Mouse (Mus musculus) neutrophil, adult 59 days (primary cell): ENCODE results near the gene Tstd3. TPM values are rescaled to one million over a fixed set of nuclear protein-coding genes. Genes with fewer than 3 reads are reported as not detected.

Experiments used
- total RNA-seq, 2 experiments: library from RNA; stranded (reverse); gene quantifications; 1 replicate in 1 of 2; 2 replicates in 1 of 2; pipeline ENCODE4 v1.2.4; 2023

Gene Tstd3
- total RNA-seq: 1 to 10 TPM; 7.1 to 9.9 TPM

GRCm38 (mm10) chr4:21766863-21767304 is at the start of gene Tstd3, which contains the start of gene Usp45:
Gene Tstd3, minus strand, starts transcription at chr4:21767212.
Gene Usp45, plus strand, starts transcription at chr4:21767156.

GRCm38 (mm10) chr4:21727615-21728165 is 39.3 kb downstream of the Tstd3 start, which contains the start of gene Ccnc:
Gene Ccnc, plus strand, starts transcription at chr4:21727701.

Other genes with a start within 250 kb of the Tstd3 start
- gene Prdm13, start 81.2 kb downstream of the Tstd3 start, total RNA-seq: not detected
- 10 to 100 TPM; 19.7 to 26.0 TPM for gene Ccnc, start 39.5 kb downstream of the Tstd3 start, total RNA-seq
- gene Usp45, start 56 bp downstream of the Tstd3 start, total RNA-seq: 10 to 100 TPM; 16.1 to 18.6 TPM
- 100 to 1,000 TPM; 120 to 145 TPM for gene Pnisr, start 80.4 kb upstream of the Tstd3 start, total RNA-seq
- gene Coq3, start 112.5 kb upstream of the Tstd3 start, total RNA-seq: 1 to 10 TPM; 2.1 TPM
- under 1 TPM in 1 of 2 experiments, not detected in 1; 0.09 TPM for gene Faxc, start 164.1 kb upstream of the Tstd3 start, total RNA-seq